Mouse (Mus musculus): Measurements from ENCODE around the gene S100pbp. TPM values are rescaled to one million over a fixed set of nuclear protein-coding genes. Genes with fewer than 3 reads are reported as not detected.

The S100pbp gene
- polyA plus RNA-seq, 1 experiment from 2014 or later = 20.3 TPM

- Histone ChIP-seq H3K27ac (ENCODE audit: low read length) (no peak overlapping the region), H3K27me3 (ENCODE audit: control insufficient read depth, insufficient read depth, low read length) (no peaks in the 10 kb centered on the region), H3K4me1 (ENCODE audit: control insufficient read depth, insufficient read depth, low read length) (0 out of 2 replicates have a peak, but pooled peaks cover 8% of the 10 kb centered on the region), H3K36me3 (ENCODE audit: control insufficient read depth, insufficient read depth, low read length) (peaks cover 23% of the 10 kb centered on the region), H3K9me3 (ENCODE audit: control insufficient read depth, low read depth, low read length) (no peaks in the 10 kb centered on the region), H3K4me3 (ENCODE audit: low read depth, low read length) (no peak overlapping the region), H3K4me2 (replicated peaks; ENCODE audit: low read depth, low read length) (no peak overlapping the region), H3K9ac (replicated peaks; ENCODE audit: low read depth, low read length) (no peak overlapping the region)
- 74% methylated on average over 1 of the region's 1 CpGs for WGBS
- no peak for ATAC-seq (ENCODE audit: insufficient number of reproducible peaks, insufficient read depth, low FRiP score, low read depth)
Measured at GRCm38 (mm10) chr4:129149321-129149720, 40.2 kb downstream of the S100pbp start.

DNA sequence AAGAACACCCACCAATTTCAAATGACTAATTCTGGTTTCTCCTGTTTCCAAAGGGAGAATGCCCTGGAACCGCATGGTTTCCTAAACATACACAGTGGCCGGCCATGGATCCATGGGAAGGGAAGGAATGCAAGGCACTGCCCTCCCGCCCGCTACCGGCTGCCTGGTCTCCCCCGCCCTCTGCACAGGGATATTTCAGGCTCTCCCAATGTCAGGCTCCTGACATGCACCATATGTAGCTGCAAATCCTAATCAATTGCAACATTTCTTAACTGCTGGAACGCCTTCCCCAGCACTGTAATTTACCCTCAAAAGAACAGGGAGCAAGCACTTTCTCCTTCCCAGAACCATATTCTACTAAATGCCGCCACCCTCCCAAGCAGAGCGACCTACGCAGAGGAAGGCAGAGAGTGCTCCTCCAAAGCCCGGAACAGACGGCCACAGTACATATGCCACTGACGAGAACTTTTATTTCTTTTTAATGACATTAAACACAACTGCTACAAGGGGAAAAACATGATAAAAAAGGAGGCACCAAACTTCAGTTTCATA, 41.9 kb downstream of the S100pbp start:
- Histone ChIP-seq H3K27ac (ENCODE audit: low read length) (no peak overlapping the region; the same call in 1 of the 2 replicates), H3K4me1 (ENCODE audit: control insufficient read depth, insufficient read depth, low read length) (0 out of 2 replicates have a peak, but pooled peaks cover 12% of the 10 kb centered on the region), H3K9ac (replicated peaks; ENCODE audit: low read depth, low read length) (no peak overlapping the region), H3K4me3 (ENCODE audit: low read depth, low read length) (no peak overlapping the region), H3K4me2 (replicated peaks; ENCODE audit: low read depth, low read length) (no peak overlapping the region), H3K27me3 (ENCODE audit: control insufficient read depth, insufficient read depth, low read length) (no peaks in the 10 kb centered on the region), H3K9me3 (ENCODE audit: control insufficient read depth, low read depth, low read length) (no peaks in the 10 kb centered on the region), H3K36me3 (ENCODE audit: control insufficient read depth, insufficient read depth, low read length) (peaks cover 20% of the 10 kb centered on the region)
- no peak for ATAC-seq (ENCODE audit: insufficient number of reproducible peaks, insufficient read depth, low FRiP score, low read depth)
- WGBS = 66% methylated on average over 13 of the region's 13 CpGs

DNA sequence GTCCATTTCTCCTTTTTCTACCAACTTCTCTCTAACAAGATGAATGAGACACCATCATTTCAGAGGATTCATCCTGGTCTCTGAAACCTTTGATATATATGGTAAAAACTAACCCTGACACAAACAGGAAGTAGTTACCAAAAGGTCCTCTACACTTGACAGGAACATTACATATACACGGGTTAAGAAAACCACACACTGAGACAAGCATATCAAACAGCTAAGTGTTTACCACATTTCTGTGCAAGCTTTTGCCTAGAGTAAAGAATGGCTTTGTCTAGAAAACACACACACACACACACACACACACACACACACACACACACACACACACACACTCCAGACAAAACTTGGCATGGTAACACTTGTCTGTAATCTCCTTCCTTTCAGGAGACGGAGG, 43.1 kb downstream of the S100pbp start:
- Histone ChIP-seq H3K4me1 (ENCODE audit: control insufficient read depth, insufficient read depth, low read length) (0 out of 2 replicates have a peak, but pooled peaks cover 12% of the 10 kb centered on the region), H3K36me3 (ENCODE audit: control insufficient read depth, insufficient read depth, low read length) (peaks cover 12% of the 10 kb centered on the region), H3K4me2 (replicated peaks; ENCODE audit: low read depth, low read length) (no peak overlapping the region), H3K9me3 (ENCODE audit: control insufficient read depth, low read depth, low read length) (no peaks in the 10 kb centered on the region), H3K9ac (replicated peaks; ENCODE audit: low read depth, low read length) (no peak overlapping the region), H3K4me3 (ENCODE audit: low read depth, low read length) (no peak overlapping the region), H3K27me3 (ENCODE audit: control insufficient read depth, insufficient read depth, low read length) (no peaks in the 10 kb centered on the region), H3K27ac (ENCODE audit: low read length) (no peak overlapping the region)
- 29% methylated on average over 2 of the region's 2 CpGs for WGBS
- no peak for ATAC-seq (ENCODE audit: insufficient number of reproducible peaks, insufficient read depth, low FRiP score, low read depth)

GRCm38 (mm10) chr4:129145943-129146342, 43.6 kb downstream of the S100pbp start:
- Histone ChIP-seq H3K27ac (ENCODE audit: low read length) (no peak overlapping the region), H3K4me3 (ENCODE audit: low read depth, low read length) (no peak overlapping the region), H3K4me1 (ENCODE audit: control insufficient read depth, insufficient read depth, low read length) (0 out of 2 replicates have a peak, but pooled peaks cover 12% of the 10 kb centered on the region), H3K4me2 (replicated peaks; ENCODE audit: low read depth, low read length) (no peak overlapping the region), H3K27me3 (ENCODE audit: control insufficient read depth, insufficient read depth, low read length) (no peaks in the 10 kb centered on the region), H3K36me3 (ENCODE audit: control insufficient read depth, insufficient read depth, low read length) (peaks cover 9% of the 10 kb centered on the region), H3K9ac (replicated peaks; ENCODE audit: low read depth, low read length) (no peak overlapping the region), H3K9me3 (ENCODE audit: control insufficient read depth, low read depth, low read length) (no peaks in the 10 kb centered on the region)
- 45% methylated on average over 4 of the region's 4 CpGs for WGBS
- no peak for ATAC-seq (ENCODE audit: insufficient number of reproducible peaks, insufficient read depth, low FRiP score, low read depth)

- peaks cover 5% of the 10 kb centered on the region for H3K36me3 ChIP-seq (ENCODE audit: control insufficient read depth, insufficient read depth, low read length)
- 55% methylated on average over 4 of the region's 4 CpGs for WGBS
- no peak for ATAC-seq (ENCODE audit: insufficient number of reproducible peaks, insufficient read depth, low FRiP score, low read depth)
- H3K4me2 ChIP-seq (replicated peaks; ENCODE audit: low read depth, low read length) = no peak overlapping the region
- no peaks in the 10 kb centered on the region for H3K27me3 ChIP-seq (ENCODE audit: control insufficient read depth, insufficient read depth, low read length)
- H3K9me3 ChIP-seq (ENCODE audit: control insufficient read depth, low read depth, low read length) = no peaks in the 10 kb centered on the region
- 0 out of 2 replicates have a peak, but pooled peaks cover 12% of the 10 kb centered on the region for H3K4me1 ChIP-seq (ENCODE audit: control insufficient read depth, insufficient read depth, low read length)
- H3K27ac ChIP-seq (ENCODE audit: low read length) = peak overlapping the region; percentile 56
- no peak overlapping the region for H3K9ac ChIP-seq (replicated peaks; ENCODE audit: low read depth, low read length)
- H3K4me3 ChIP-seq (ENCODE audit: low read depth, low read length) = no peak overlapping the region
Measured at GRCm38 (mm10) chr4:129145411-129145810, 44.1 kb downstream of the S100pbp start.

GRCm38 (mm10) chr4:129144401-129145367, 44.8 kb downstream of the S100pbp start:
- H3K9me3 ChIP-seq (ENCODE audit: control insufficient read depth, low read depth, low read length) = no peaks in the 10 kb centered on the region
- WGBS = 48% methylated on average over 16 of the region's 16 CpGs
- no peak overlapping the region for H3K9ac ChIP-seq (replicated peaks; ENCODE audit: low read depth, low read length)
- 0 out of 2 replicates have a peak, but pooled peaks cover 12% of the 10 kb centered on the region for H3K4me1 ChIP-seq (ENCODE audit: control insufficient read depth, insufficient read depth, low read length)
- H3K36me3 ChIP-seq (ENCODE audit: control insufficient read depth, insufficient read depth, low read length) = peaks cover 3% of the 10 kb centered on the region; the same call in 1 of the 2 replicates
- H3K4me2 ChIP-seq (replicated peaks; ENCODE audit: low read depth, low read length) = no peak overlapping the region
- peak; percentile 73; the same call in 1 of the 2 replicates for ATAC-seq (ENCODE audit: insufficient number of reproducible peaks, insufficient read depth, low FRiP score, low read depth)
- no peaks in the 10 kb centered on the region for H3K27me3 ChIP-seq (ENCODE audit: control insufficient read depth, insufficient read depth, low read length)
- H3K27ac ChIP-seq (ENCODE audit: low read length) = peak overlapping the region; percentile 61
- no peak overlapping the region for H3K4me3 ChIP-seq (ENCODE audit: low read depth, low read length)

GRCm38 (mm10) chr4:129143509-129143908, 46.0 kb downstream of the S100pbp start:
- H3K27ac ChIP-seq (ENCODE audit: low read length) = no peak overlapping the region
- no peaks in the 10 kb centered on the region for H3K36me3 ChIP-seq (ENCODE audit: control insufficient read depth, insufficient read depth, low read length)
- no peak overlapping the region for H3K4me3 ChIP-seq (ENCODE audit: low read depth, low read length)
- WGBS = 86% methylated on average over 5 of the region's 5 CpGs
- H3K4me1 ChIP-seq (ENCODE audit: control insufficient read depth, insufficient read depth, low read length) = 0 out of 2 replicates have a peak, but pooled peaks cover 12% of the 10 kb centered on the region
- H3K27me3 ChIP-seq (ENCODE audit: control insufficient read depth, insufficient read depth, low read length) = no peaks in the 10 kb centered on the region
- no peak overlapping the region for H3K9ac ChIP-seq (replicated peaks; ENCODE audit: low read depth, low read length)
- ATAC-seq (ENCODE audit: insufficient number of reproducible peaks, insufficient read depth, low FRiP score, low read depth) = no peak
- no peak overlapping the region for H3K4me2 ChIP-seq (replicated peaks; ENCODE audit: low read depth, low read length)
- no peaks in the 10 kb centered on the region for H3K9me3 ChIP-seq (ENCODE audit: control insufficient read depth, low read depth, low read length)

GRCm38 (mm10) chr4:129142439-129143045, 47.0 kb downstream of the S100pbp start:
- Histone ChIP-seq H3K36me3 (ENCODE audit: control insufficient read depth, insufficient read depth, low read length) (no peaks in the 10 kb centered on the region), H3K4me1 (ENCODE audit: control insufficient read depth, insufficient read depth, low read length) (0 out of 2 replicates have a peak, but pooled peaks cover 12% of the 10 kb centered on the region)
- 87% methylated on average over 11 of the region's 11 CpGs for WGBS

More at GRCm38 (mm10) chr4:129142439-129143045, 47.0 kb downstream of the S100pbp start:
- H3K9ac ChIP-seq (replicated peaks; ENCODE audit: low read depth, low read length) = no peak overlapping the region
- no peak overlapping the region for H3K27ac ChIP-seq (ENCODE audit: low read length)
- H3K27me3 ChIP-seq (ENCODE audit: control insufficient read depth, insufficient read depth, low read length) = peaks cover 1% of the 10 kb centered on the region; the same call in 1 of the 2 replicates
- H3K4me3 ChIP-seq (ENCODE audit: low read depth, low read length) = no peak overlapping the region
- no peaks in the 10 kb centered on the region for H3K9me3 ChIP-seq (ENCODE audit: control insufficient read depth, low read depth, low read length)
- H3K4me2 ChIP-seq (replicated peaks; ENCODE audit: low read depth, low read length) = no peak overlapping the region
- no peak for ATAC-seq (ENCODE audit: insufficient number of reproducible peaks, insufficient read depth, low FRiP score, low read depth)

Measured in stomach, embryonic 14.5 days (tissue).